In the genomic region with DNA sequence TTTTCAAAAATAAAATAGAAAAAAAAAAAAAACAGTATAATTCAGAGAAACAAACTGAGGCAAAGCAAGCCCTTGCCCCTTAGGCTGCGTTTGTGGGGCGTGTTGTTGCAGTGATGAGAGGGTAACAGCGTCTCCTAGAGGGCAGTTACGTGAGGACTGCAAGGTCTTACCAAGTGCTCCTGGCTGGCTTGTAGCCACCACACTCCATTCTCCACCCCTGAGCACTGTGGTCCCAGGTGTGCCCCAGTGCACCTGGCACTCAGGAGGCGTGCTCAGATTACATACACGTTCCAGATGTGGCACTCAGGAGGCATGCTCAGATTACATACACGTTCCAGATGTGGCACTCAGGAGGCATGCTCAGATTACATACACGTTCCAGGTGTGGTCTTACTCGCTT, we compare ENCODE assay signal across 19 mouse cellular contexts. TPM values are rescaled to one million over a fixed set of nuclear protein-coding genes. Genes with fewer than 3 reads are reported as not detected.
A peak's percentile ranks its signal among the peaks of the same experiment; 100 is the strongest.
DNase-seq lines count a peak whose midpoint lies in the region; ATAC-seq and TF ChIP-seq lines count a peak whose summit lies in the region.
"Had no signal": no experiment of that assay in that cellular context is flagged by ENCODE, and none has a peak within 500 bp of the region (broad histone marks: within the 10 kb centered on the region; RNA-seq: fewer than 3 reads in every experiment).

No protein-coding gene starts in this region.

- H3K4me2 ChIP-seq in liver, embryonic 11.5 days = no peak overlapping the region
- no peak overlapping the region for H3K4me2 ChIP-seq in limb, embryonic 11.5 days (ENCODE audit: low read depth, severe bottlenecking)
- H3K4me2 ChIP-seq in kidney, embryonic 15.5 days = no peak overlapping the region
- H3K4me2 ChIP-seq: midbrain, embryonic 15.5 days had no signal

- no peaks in the 10 kb centered on the region for H3K9me3 ChIP-seq in liver, embryonic 11.5 days (ENCODE audit: control insufficient read depth, low read length)
- H3K9me3 ChIP-seq in embryonic facial prominence, embryonic 10.5 days = no peaks in the 10 kb centered on the region
- no peaks in the 10 kb centered on the region for H3K9me3 ChIP-seq in limb, embryonic 11.5 days (ENCODE audit: control insufficient read depth, low read length)
- no peaks in the 10 kb centered on the region for H3K9me3 ChIP-seq in kidney, embryonic 15.5 days (replicated peaks)
- H3K9me3 ChIP-seq: hindbrain, embryonic 10.5 days; midbrain, embryonic 15.5 days had no signal

- no peak for TF ChIP-seq POLR2A in liver, adult 2 months (IDR thresholded peaks at IDR 0.05; ENCODE audit: extremely low read depth, insufficient read depth, low read length)

- DNase-seq in liver, adult 2 months (ENCODE audit: extremely low read depth, low read depth, low spot score) = no peak
- DNase-seq in liver, embryonic 11.5 days (ENCODE audit: low spot score) = no peak
- peak; percentile 59 for DNase-seq in ES-CJ7 (ENCODE audit: low read depth, low spot score)
- peak; percentile 54 for DNase-seq in embryonic facial prominence, embryonic 10.5 days (ENCODE audit: low spot score)
- DNase-seq in limb, embryonic 11.5 days (ENCODE audit: low spot score) = peak; percentile 71
- no peak for DNase-seq in gastrocnemius, postnatal 14 days
- DNase-seq in cerebellum, postnatal 4 days (ENCODE audit: low spot score in 2 of 2) = no peak
- DNase-seq: adrenal gland, postnatal 10 days; cerebellum, adult 11 months; cerebellum, postnatal 36 days; forebrain, postnatal 0 days; gastrocnemius, postnatal 25 days; kidney, postnatal 25 days; layer of hippocampus, adult 9-11 months; thymus, postnatal 4 days had no signal

- H3K27ac ChIP-seq in liver, adult 2 months (replicated peaks; ENCODE audit: insufficient read depth, low read depth, low read length) = no peak overlapping the region
- no peak overlapping the region for H3K27ac ChIP-seq in liver, embryonic 11.5 days (ENCODE audit: low read depth, low read length)
- no peak overlapping the region for H3K27ac ChIP-seq in embryonic facial prominence, embryonic 10.5 days (replicated peaks)
- no peak overlapping the region for H3K27ac ChIP-seq in limb, embryonic 11.5 days (replicated peaks; ENCODE audit: low read depth, low read length)
- H3K27ac ChIP-seq in kidney, embryonic 15.5 days = no peak overlapping the region
- H3K27ac ChIP-seq: hindbrain, embryonic 10.5 days; midbrain, embryonic 15.5 days had no signal

- no peak overlapping the region for H3K4me3 ChIP-seq in liver, adult 2 months (ENCODE audit: insufficient read depth, low read depth, low read length)
- H3K4me3 ChIP-seq in liver, embryonic 11.5 days (ENCODE audit: low read depth, low read length) = no peak overlapping the region
- H3K4me3 ChIP-seq in embryonic facial prominence, embryonic 10.5 days = no peak overlapping the region
- no peak overlapping the region for H3K4me3 ChIP-seq in limb, embryonic 11.5 days (ENCODE audit: low read depth, low read length)
- H3K4me3 ChIP-seq in kidney, embryonic 15.5 days (replicated peaks) = no peak overlapping the region
- H3K4me3 ChIP-seq: hindbrain, embryonic 10.5 days; midbrain, embryonic 15.5 days had no signal

- H3K79me2 ChIP-seq in liver, adult 2 months (ENCODE audit: control insufficient read depth, insufficient read depth, low read length) = no peaks in the 10 kb centered on the region

- no peak overlapping the region for H3K9ac ChIP-seq in liver, adult 2 months (ENCODE audit: low read depth, low read length)
- no peak overlapping the region for H3K9ac ChIP-seq in liver, embryonic 11.5 days (ENCODE audit: low read depth, low read length)
- H3K9ac ChIP-seq in limb, embryonic 11.5 days (ENCODE audit: low read length) = no peak overlapping the region
- H3K9ac ChIP-seq in kidney, embryonic 15.5 days = no peak overlapping the region
- H3K9ac ChIP-seq: forebrain, postnatal 0 days; midbrain, embryonic 15.5 days had no signal

- ATAC-seq in liver, embryonic 11.5 days (replicated peaks; ENCODE audit: low FRiP score) = no peak
- peak; percentile 89 for ATAC-seq in limb, embryonic 11.5 days (ENCODE audit: insufficient number of reproducible peaks, low FRiP score, low TSS enrichment, low read depth)
- no peak; the same call in 1 of the 2 replicates for ATAC-seq in kidney, embryonic 15.5 days (replicated peaks; ENCODE audit: low FRiP score)
- ATAC-seq: forebrain, postnatal 0 days; inflammation-experienced regulatory T-cells, adult 6 months; midbrain, embryonic 15.5 days had no signal

- 75% methylated on average over 9 of the region's 9 CpGs for WGBS in liver, adult 2 months
- 76% methylated on average over 9 of the region's 9 CpGs for WGBS in liver, embryonic 11.5 days
- WGBS in embryonic facial prominence, embryonic 10.5 days = 61% methylated on average over 9 of the region's 9 CpGs
- WGBS in limb, embryonic 11.5 days = 34% methylated on average over 9 of the region's 9 CpGs
- 64% methylated on average over 9 of the region's 9 CpGs for WGBS in kidney, embryonic 15.5 days

- no peaks in the 10 kb centered on the region for H3K27me3 ChIP-seq in liver, adult 2 months (ENCODE audit: control insufficient read depth, insufficient read depth, low read length)
- no peaks in the 10 kb centered on the region for H3K27me3 ChIP-seq in liver, embryonic 11.5 days (replicated peaks; ENCODE audit: control insufficient read depth, insufficient read depth, low read length)
- peaks cover 13% of the 10 kb centered on the region; the same call in 1 of the 2 replicates for H3K27me3 ChIP-seq in embryonic facial prominence, embryonic 10.5 days (replicated peaks; ENCODE audit: low read depth, poor library complexity, severe bottlenecking)
- no peaks in the 10 kb centered on the region for H3K27me3 ChIP-seq in limb, embryonic 11.5 days (ENCODE audit: control insufficient read depth, insufficient read depth, low read length)
- 0 out of 2 replicates have a peak, but pooled peaks cover 2% of the 10 kb centered on the region for H3K27me3 ChIP-seq in kidney, embryonic 15.5 days
- H3K27me3 ChIP-seq: midbrain, embryonic 15.5 days had no signal

- intact Hi-C loops in gastrocnemius, postnatal 14 days (cut with DNase I; ENCODE audit: low total_unique reads) = no loop called here

- peak; percentile 15; the same call in 1 of the 2 replicates for TF ChIP-seq CTCF in liver, adult 2 months (IDR thresholded peaks at IDR 0.05; ENCODE audit: low read depth, low read length)

- no peaks in the 10 kb centered on the region for H3K4me1 ChIP-seq in liver, adult 2 months (ENCODE audit: control insufficient read depth, insufficient read depth, low read length)
- H3K4me1 ChIP-seq in liver, embryonic 11.5 days (replicated peaks; ENCODE audit: control insufficient read depth, insufficient read depth, low read length) = peaks cover 12% of the 10 kb centered on the region
- H3K4me1 ChIP-seq in embryonic facial prominence, embryonic 10.5 days = peaks cover 22% of the 10 kb centered on the region
- peaks cover 20% of the 10 kb centered on the region for H3K4me1 ChIP-seq in limb, embryonic 11.5 days (ENCODE audit: control insufficient read depth, insufficient read depth, low read length)
- peaks cover 4% of the 10 kb centered on the region; the same call in 1 of the 2 replicates for H3K4me1 ChIP-seq in kidney, embryonic 15.5 days
- H3K4me1 ChIP-seq: midbrain, embryonic 15.5 days had no signal

- H3K36me3 ChIP-seq in liver, adult 2 months (ENCODE audit: control insufficient read depth, insufficient read depth, low read length) = no peaks in the 10 kb centered on the region
- no peaks in the 10 kb centered on the region for H3K36me3 ChIP-seq in liver, embryonic 11.5 days (ENCODE audit: control insufficient read depth, insufficient read depth, low read length)
- no peaks in the 10 kb centered on the region for H3K36me3 ChIP-seq in embryonic facial prominence, embryonic 10.5 days (replicated peaks)
- no peaks in the 10 kb centered on the region for H3K36me3 ChIP-seq in limb, embryonic 11.5 days (ENCODE audit: control insufficient read depth, insufficient read depth, low read length)
- no peaks in the 10 kb centered on the region for H3K36me3 ChIP-seq in kidney, embryonic 15.5 days
- H3K36me3 ChIP-seq: hindbrain, embryonic 10.5 days; midbrain, embryonic 15.5 days had no signal

RNA-seq across cellular contexts. Expression of gene Zfp704, which starts 7.2 kb away (rescaled TPM):
- total RNA-seq in liver, adult 2 months (2014; rRNA removed) = 3.2 and 3.5 TPM in 2 replicates
- polyA plus RNA-seq in liver, adult 2 months (2012; rRNA removed) = 1.0 and 1.3 TPM in 2 replicates
- 4.1 and 4.7 TPM in 2 replicates for polyA plus RNA-seq in liver, embryonic 11.5 days (2014; fragmentation: Nextera tagmentation; extraction: Ambion mirVana)
- polyA plus RNA-seq in embryonic facial prominence, embryonic 10.5 days (2016; fragmentation: Nextera tagmentation; extraction: Ambion mirVana) = 7.4 and 7.7 TPM in 2 replicates
- polyA plus RNA-seq in limb, embryonic 11.5 days (2014; fragmentation: Nextera tagmentation; extraction: Ambion mirVana) = 10.0 and 10.2 TPM in 2 replicates
- 1 to 10 TPM; 6.9 to 9.5 TPM for total RNA-seq in gastrocnemius, postnatal 14 days (2021)
- polyA plus RNA-seq in kidney, embryonic 15.5 days (2015; fragmentation: Nextera tagmentation; extraction: Ambion mirVana) = 11.0 and 12.1 TPM in 2 replicates

Comparison
In these comparisons a context has a peak if more than half of its experiments do, and no peak if none do; other contexts are left out.
1. DNase-seq: peak in ES-CJ7 (single experiment), embryonic facial prominence, embryonic 10.5 days (single experiment) and limb, embryonic 11.5 days (single experiment); none in liver, adult 2 months (single experiment), liver, embryonic 11.5 days (single experiment), gastrocnemius, postnatal 14 days (single experiment) and cerebellum, postnatal 4 days (0 of 2).